Mouse (Mus musculus): ENCODE data around the gene Mia2. TPM values are rescaled to one million over a fixed set of nuclear protein-coding genes. Genes with fewer than 3 reads are reported as not detected.

The Mia2 gene
- polyA plus RNA-seq, 1 experiment from 2014 or later = 52.0 TPM

DNA sequence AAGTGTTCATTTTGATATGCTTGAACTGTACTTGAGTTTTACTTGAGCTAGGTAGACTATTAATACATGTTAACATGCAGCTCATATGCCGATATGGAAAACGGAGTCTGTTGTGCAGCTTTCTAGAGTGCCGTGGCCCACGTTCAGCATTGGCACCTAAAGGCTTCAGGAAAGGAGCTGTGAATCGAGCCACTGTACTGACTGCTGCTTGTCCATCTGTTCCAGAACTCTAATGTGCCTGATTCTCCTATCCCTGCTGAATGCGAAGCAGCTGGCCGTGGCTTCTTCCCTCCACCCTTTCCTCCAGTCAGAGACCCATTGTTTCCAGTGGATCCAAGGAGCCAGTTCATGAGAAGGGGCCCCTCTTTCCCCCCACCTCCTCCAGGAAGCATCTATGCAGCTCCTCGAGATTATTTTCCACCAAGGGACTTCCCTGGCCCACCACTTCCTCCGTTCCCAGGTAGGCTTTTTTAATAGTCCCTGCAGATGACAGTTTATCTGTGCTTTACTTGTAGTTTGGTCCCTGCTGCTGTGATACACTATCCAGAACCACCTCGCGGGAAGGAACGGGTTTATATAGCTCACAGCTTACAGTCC lies 92.6 kb downstream of the Mia2 start:
- H3K9ac ChIP-seq = no peak overlapping the region
- ATAC-seq (ENCODE audit: low FRiP score) = no peak
- no peak overlapping the region for H3K4me3 ChIP-seq
- no peak overlapping the region for H3K27ac ChIP-seq
- no peaks in the 10 kb centered on the region for H3K4me1 ChIP-seq
- H3K9me3 ChIP-seq (replicated peaks) = no peaks in the 10 kb centered on the region
- peaks cover 50% of the 10 kb centered on the region for H3K36me3 ChIP-seq
- no peaks in the 10 kb centered on the region for H3K27me3 ChIP-seq
- 91% methylated on average over 12 of the region's 12 CpGs for WGBS
- H3K4me2 ChIP-seq (replicated peaks) = no peak overlapping the region

DNA sequence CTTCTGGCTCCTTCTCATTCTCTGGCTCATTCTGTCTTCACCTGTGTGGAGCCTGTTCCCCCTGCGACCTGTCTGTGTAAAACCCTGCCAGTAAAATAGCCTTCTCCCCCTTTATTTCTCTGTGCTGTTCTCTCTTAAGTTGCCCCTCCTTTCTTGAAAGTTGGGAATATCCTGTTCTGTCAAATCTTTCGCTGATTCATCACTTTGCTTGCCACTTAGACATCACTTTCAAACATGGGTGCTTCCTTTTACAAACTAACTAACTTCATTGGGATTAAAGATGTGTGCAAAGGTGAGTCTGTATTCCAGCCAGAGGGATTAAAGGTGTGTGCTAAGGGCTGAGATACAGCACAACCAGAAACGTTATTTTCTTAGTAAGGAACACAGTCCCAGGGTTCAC lies 98.0 kb downstream of the Mia2 start:
- 81% methylated on average over 3 of the region's 3 CpGs for WGBS
- Histone ChIP-seq H3K4me2 (replicated peaks) (no peak overlapping the region), H3K9me3 (replicated peaks) (no peaks in the 10 kb centered on the region), H3K4me1 (no peaks in the 10 kb centered on the region), H3K27ac (no peak overlapping the region), H3K4me3 (no peak overlapping the region), H3K27me3 (no peaks in the 10 kb centered on the region), H3K9ac (no peak overlapping the region), H3K36me3 (peaks cover 18% of the 10 kb centered on the region)
- no peak for ATAC-seq (ENCODE audit: low FRiP score)

DNA sequence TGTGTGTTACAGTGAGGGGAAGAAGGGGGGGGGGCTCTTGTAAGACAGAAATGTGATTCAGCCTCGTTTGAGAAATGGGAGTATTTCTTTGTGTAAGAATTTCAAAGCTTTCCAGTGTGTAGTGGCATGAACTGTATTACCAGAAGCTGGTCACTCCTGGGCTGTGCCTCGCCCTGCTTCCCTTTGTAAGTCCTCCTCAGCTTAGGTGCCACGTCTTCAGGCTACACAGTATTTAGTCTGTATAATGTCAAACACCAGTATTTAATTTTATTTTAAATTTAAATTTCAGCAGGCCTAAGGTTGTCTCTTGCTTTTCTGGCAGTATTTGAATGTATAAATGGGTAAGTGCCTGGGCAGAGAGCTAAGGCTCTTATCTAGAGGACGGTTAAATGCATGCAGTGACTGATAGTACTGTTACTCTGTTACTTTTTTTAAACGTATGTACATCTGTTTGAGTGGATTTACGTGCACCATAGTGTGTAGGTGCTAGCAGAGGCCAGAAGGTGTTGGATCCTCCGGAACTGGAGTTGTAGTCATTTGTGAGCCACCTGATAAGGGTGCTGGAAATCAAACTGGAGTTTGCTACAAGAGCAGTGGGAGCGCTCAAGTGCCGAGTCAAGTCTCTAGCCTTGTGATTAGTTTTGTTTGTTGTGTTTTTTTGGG lies 98.9 kb downstream of the Mia2 start:
- Histone ChIP-seq H3K9me3 (replicated peaks) (no peaks in the 10 kb centered on the region), H3K9ac (no peak overlapping the region), H3K36me3 (peaks cover 19% of the 10 kb centered on the region), H3K4me1 (no peaks in the 10 kb centered on the region), H3K27ac (no peak overlapping the region), H3K27me3 (no peaks in the 10 kb centered on the region), H3K4me3 (no peak overlapping the region), H3K4me2 (replicated peaks) (no peak overlapping the region)
- no peak for ATAC-seq (ENCODE audit: low FRiP score)
- WGBS = 88% methylated on average over 9 of the region's 9 CpGs

DNA sequence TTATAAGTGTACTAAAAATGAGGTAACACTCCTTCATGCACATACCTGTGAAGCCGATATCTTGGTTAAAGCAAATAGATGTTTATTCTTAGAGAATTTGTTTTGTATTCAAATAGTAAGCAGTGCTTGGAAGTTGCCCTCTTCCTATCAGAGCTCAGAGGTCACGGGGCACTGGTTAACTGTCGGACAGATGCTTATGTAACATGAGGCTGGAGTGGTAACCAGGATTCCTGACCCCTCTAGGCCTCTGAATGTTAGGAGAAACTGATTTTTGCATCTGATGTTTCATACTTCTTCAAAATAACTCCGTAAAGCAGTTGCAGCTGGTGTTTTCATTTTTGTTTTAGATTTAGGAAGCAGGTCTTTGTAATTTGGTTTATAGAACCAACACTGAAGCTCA lies 99.5 kb downstream of the Mia2 start:
- Histone ChIP-seq H3K9me3 (replicated peaks) (no peaks in the 10 kb centered on the region), H3K36me3 (peaks cover 21% of the 10 kb centered on the region), H3K4me1 (no peaks in the 10 kb centered on the region), H3K4me3 (no peak overlapping the region), H3K4me2 (replicated peaks) (no peak overlapping the region), H3K27me3 (no peaks in the 10 kb centered on the region), H3K27ac (no peak overlapping the region), H3K9ac (no peak overlapping the region)
- no peak for ATAC-seq (ENCODE audit: low FRiP score)
- 86% methylated on average over 4 of the region's 4 CpGs for WGBS

DNA sequence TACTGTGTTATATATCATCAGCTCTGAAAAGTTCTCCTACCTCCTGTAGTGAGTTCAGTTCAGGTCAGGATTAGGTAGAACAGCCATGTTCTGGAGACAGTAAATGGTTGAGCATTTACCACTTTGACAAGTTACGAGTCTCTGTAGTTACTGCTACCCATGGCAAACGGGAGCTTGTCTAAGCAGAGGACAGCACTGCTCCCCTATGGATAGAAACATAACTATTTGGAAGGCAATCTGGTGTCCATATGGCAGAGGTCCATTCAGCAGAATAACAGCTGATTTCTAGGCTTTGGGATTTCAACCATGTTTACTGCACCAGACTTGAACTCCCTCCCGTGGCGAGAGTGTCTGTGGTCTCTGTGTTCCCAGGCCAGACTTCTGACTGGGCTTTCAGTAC lies 100.3 kb downstream of the Mia2 start:
- Histone ChIP-seq H3K9ac (no peak overlapping the region), H3K27me3 (no peaks in the 10 kb centered on the region), H3K4me1 (no peaks in the 10 kb centered on the region), H3K9me3 (replicated peaks) (no peaks in the 10 kb centered on the region), H3K27ac (no peak overlapping the region), H3K4me3 (no peak overlapping the region), H3K4me2 (replicated peaks) (no peak overlapping the region), H3K36me3 (peaks cover 22% of the 10 kb centered on the region)
- no peak for ATAC-seq (ENCODE audit: low FRiP score)
- 82% methylated on average over 4 of the region's 4 CpGs for WGBS

DNA sequence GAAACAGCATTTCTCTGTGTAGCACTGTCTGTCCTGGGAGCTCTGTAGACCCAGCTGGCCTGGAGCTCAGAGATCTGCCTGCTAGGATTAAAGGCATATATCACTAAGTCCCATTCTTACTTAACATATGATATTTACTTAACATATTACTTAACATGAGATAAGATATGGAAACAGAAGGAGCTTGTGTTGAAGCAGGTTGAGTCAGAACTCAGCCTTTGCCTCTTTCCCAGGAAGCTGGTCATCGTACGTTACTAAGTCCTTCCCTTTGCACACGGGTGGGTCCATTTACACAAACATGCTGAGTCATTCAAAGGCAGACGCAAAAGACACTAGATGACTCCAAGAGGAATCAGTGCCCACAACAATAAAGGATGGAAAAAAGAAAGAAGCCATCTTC lies 103.2 kb downstream of the Mia2 start:
- no peak overlapping the region for H3K4me3 ChIP-seq
- WGBS = 85% methylated on average over 4 of the region's 4 CpGs
- no peak for ATAC-seq (ENCODE audit: low FRiP score)
- H3K27me3 ChIP-seq = no peaks in the 10 kb centered on the region
- no peak overlapping the region for H3K27ac ChIP-seq
- peaks cover 22% of the 10 kb centered on the region for H3K36me3 ChIP-seq
- no peak overlapping the region for H3K4me2 ChIP-seq (replicated peaks)
- no peaks in the 10 kb centered on the region for H3K4me1 ChIP-seq
- no peak overlapping the region for H3K9ac ChIP-seq
- no peaks in the 10 kb centered on the region for H3K9me3 ChIP-seq (replicated peaks)

DNA sequence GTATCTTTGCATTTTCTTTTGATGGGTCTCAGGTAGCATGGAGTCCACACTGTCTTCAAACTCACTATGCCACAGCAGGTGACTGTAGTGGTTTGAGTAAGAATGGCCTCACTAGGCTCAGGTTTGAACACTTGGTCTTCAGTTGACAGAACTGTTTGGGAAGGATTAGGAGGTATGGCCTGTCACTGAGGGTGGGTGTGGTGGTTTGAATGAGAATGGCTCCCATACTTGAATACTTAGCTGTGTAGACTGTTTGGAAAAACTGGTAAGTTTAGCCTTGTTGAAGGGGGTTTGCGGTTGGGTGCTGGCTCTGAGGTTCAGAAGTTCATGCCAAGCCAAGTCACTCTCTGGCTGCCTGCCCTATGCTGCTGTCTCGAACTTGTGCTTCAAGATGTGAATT lies 103.8 kb downstream of the Mia2 start:
- WGBS = 93% methylated on average over 2 of the region's 2 CpGs
- peaks cover 27% of the 10 kb centered on the region for H3K36me3 ChIP-seq

DNA sequence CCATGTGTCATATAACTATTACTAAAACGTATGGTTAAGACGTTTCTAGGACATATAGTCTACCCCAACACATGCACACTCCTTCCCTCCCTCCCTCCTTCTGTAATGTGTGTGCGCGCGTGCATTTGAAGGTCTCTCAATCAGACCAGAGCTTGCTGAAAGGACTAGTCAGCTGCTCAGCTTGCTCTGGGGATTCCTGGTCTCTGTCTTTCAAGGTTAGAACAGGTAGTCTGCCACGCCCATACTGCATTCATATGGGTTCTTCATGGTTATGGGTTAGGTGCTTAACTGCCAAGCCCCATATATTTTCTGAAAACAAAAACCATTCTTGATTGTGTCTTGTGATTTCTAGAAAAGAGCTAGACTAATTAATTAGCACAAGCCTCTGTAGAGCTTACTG lies 110.0 kb downstream of the Mia2 start:
- H3K4me1 ChIP-seq = no peaks in the 10 kb centered on the region
- no peak overlapping the region for H3K4me3 ChIP-seq
- no peak overlapping the region for H3K9ac ChIP-seq
- no peaks in the 10 kb centered on the region for H3K9me3 ChIP-seq (replicated peaks)
- peaks cover 22% of the 10 kb centered on the region for H3K36me3 ChIP-seq
- H3K4me2 ChIP-seq (replicated peaks) = no peak overlapping the region
- no peaks in the 10 kb centered on the region for H3K27me3 ChIP-seq
- no peak for ATAC-seq (ENCODE audit: low FRiP score)
- WGBS = 95% methylated on average over 6 of the region's 6 CpGs
- H3K27ac ChIP-seq = no peak overlapping the region

More for the DNA sequence above, 103.8 kb downstream of the Mia2 start:
- Histone ChIP-seq H3K4me1 (no peaks in the 10 kb centered on the region), H3K27ac (no peak overlapping the region), H3K4me2 (replicated peaks) (no peak overlapping the region), H3K27me3 (no peaks in the 10 kb centered on the region), H3K9ac (no peak overlapping the region), H3K9me3 (replicated peaks) (no peaks in the 10 kb centered on the region), H3K4me3 (no peak overlapping the region)
- no peak for ATAC-seq (ENCODE audit: low FRiP score)

DNA sequence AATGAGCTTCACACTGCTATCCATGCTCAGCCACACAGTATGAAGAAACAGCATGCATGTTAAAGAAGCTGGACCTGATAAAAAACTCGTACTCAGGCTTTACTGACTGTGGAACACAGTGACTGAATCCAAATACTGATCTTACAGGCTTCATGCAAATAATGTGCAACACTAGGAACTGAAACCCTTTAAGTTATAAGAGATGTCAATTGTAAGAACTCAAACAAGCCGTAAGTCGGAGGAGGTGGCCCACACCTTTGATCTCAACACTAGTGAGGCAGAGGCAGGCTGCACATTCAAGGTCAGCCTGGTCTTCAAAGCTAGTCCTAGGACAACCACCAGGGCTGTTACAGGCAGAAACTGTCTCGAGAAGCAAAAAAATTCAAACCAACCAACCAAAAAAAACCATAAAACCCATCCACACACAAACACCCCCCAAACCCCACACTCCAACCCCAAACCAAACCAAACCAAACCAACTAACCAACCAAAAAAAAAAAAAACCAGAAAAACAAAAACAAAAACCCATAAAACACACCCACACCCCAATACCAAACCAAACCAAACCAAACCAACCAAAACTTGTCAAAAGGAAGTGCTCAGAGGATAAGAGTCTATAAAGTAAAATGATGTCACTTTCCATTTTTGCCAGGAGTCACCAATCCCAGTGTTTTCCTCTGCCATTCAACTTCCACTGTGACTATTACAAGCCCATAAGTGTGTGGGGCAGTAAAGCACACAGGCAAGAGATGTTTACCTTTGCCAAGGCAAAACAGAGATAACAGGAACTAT lies 110.8 kb downstream of the Mia2 start:
- H3K27ac ChIP-seq = no peak overlapping the region
- no peaks in the 10 kb centered on the region for H3K4me1 ChIP-seq
- H3K9ac ChIP-seq = no peak overlapping the region
- H3K4me2 ChIP-seq (replicated peaks) = no peak overlapping the region
- peaks cover 22% of the 10 kb centered on the region for H3K36me3 ChIP-seq
- 90% methylated on average over 4 of the region's 4 CpGs for WGBS
- no peak overlapping the region for H3K4me3 ChIP-seq
- no peaks in the 10 kb centered on the region for H3K27me3 ChIP-seq
- no peak for ATAC-seq (ENCODE audit: low FRiP score)
- H3K9me3 ChIP-seq (replicated peaks) = no peaks in the 10 kb centered on the region

DNA sequence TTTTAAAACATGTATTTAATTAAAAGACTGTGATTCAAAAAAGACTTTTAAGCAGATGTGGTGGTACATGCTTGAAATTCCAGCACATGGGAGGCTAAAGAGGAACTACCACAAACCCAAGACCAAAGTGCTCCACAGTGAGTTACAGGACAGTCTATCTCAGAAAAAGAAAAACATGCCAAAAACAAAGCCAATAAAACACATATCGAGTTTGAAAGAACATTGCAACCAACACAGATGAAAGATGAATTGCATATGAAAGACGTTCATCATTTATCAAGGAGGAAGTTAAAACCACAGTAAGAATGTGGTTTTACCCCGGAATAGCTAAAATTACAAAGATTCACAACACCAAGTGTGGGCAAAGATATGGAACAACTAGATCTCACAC lies 111.4 kb downstream of the Mia2 start:
- Histone ChIP-seq H3K27ac (no peak overlapping the region), H3K4me2 (replicated peaks) (no peak overlapping the region)
- 95% methylated on average over 3 of the region's 3 CpGs for WGBS

DNA sequence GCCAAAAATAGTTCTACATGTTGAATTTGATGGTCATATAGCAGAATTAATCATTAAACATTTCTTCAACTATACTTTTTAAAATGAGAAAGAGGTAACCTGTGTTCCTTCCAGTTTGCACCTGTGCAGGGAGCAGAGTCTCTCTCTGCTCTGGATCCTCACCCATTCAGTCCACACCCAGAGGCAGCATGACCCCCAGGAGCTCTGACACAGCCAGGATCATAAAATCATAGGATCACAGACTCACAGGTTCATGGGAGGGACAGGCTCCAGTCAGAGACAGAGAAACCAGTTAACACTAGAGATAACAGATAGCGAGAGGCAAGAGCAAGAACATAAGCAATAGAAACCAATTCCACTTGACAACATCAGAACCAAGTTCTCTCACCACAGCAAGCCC lies 112.2 kb downstream of the Mia2 start:
- H3K36me3 ChIP-seq = peaks cover 27% of the 10 kb centered on the region
- H3K9ac ChIP-seq = no peak overlapping the region
- WGBS = 90% methylated on average over 1 of the region's 1 CpGs
- H3K4me3 ChIP-seq = no peak overlapping the region
- no peak overlapping the region for H3K27ac ChIP-seq
- no peaks in the 10 kb centered on the region for H3K27me3 ChIP-seq
- ATAC-seq (ENCODE audit: low FRiP score) = no peak
- no peaks in the 10 kb centered on the region for H3K4me1 ChIP-seq
- no peak overlapping the region for H3K4me2 ChIP-seq (replicated peaks)
- no peaks in the 10 kb centered on the region for H3K9me3 ChIP-seq (replicated peaks)

More for the DNA sequence above, 111.4 kb downstream of the Mia2 start:
- no peak for ATAC-seq (ENCODE audit: low FRiP score)
- Histone ChIP-seq H3K4me3 (no peak overlapping the region), H3K9me3 (replicated peaks) (no peaks in the 10 kb centered on the region), H3K9ac (no peak overlapping the region), H3K36me3 (peaks cover 27% of the 10 kb centered on the region), H3K27me3 (no peaks in the 10 kb centered on the region), H3K4me1 (no peaks in the 10 kb centered on the region)

DNA sequence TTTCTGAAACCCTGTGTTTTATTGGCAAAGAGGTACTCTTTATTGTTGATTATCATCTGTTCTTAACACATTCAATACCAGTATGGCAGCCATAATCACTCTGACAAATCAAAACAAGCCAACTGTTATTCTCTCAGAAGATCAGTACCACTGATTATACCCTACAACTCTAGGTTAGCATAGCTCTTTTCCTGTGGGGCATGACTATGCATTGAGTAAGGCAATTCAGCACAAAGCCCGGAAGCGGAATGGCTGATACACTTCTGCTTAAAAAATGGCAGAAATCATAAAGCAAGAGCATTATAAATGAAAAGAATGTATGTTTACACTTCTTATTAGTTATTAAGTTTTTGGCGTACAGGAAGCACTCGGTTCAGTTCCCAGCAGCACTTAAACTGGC lies 120.6 kb downstream of the Mia2 start:
- H3K9me3 ChIP-seq (replicated peaks) = no peaks in the 10 kb centered on the region
- no peak overlapping the region for H3K9ac ChIP-seq
- 95% methylated on average over 4 of the region's 4 CpGs for WGBS
- peaks cover 8% of the 10 kb centered on the region; the same call in 1 of the 2 replicates for H3K36me3 ChIP-seq
- no peak overlapping the region for H3K4me2 ChIP-seq (replicated peaks)
- H3K27me3 ChIP-seq = no peaks in the 10 kb centered on the region
- no peak for ATAC-seq (ENCODE audit: low FRiP score)
- H3K4me1 ChIP-seq = peaks cover 21% of the 10 kb centered on the region
- H3K27ac ChIP-seq = no peak overlapping the region
- no peak overlapping the region for H3K4me3 ChIP-seq

Measured in hindbrain, embryonic 12.5 days (tissue).